Mouse (Mus musculus) liver, adult (tissue): Measurements from ENCODE around the gene Dcaf4.

Source experiments
- GATA4 ChIP-seq: IDR thresholded peaks from 2 replicates; pipeline ENCODE4 v1.6.1; 2014; ENCODE audit warnings: mild to moderate bottlenecking, low read length; ENCODE audit not compliant: insufficient replicate concordance

Dcaf4 gene

DNA sequence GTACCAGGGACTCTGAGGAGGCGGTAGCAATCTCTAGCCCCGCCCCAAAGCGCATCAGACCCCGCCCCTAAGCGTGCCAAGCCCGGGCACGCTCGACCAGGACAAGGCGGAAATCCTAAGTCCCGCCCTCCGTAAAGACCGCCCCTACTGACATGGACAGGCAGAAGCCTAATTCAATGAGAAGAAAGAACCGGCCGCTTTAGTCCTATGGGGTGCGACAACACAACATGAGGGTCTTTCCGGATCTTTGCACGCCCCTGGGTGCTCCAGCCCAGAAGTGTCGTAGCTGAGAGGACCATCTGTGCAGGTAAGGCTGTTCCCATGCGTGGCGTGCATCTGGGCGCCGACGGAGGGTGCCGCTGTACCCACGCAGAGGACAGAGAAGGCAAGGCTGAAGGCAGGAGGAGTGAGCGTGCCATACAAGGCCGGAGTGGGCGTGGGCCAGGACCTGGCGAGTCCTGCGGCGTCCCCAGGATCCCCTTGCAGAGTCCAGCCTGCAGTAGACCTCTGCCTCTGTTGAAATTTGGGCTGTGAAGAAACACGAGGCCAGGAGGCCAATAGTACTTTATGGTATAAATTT lies at the start of gene Dcaf4:
Gene Dcaf4 (plus strand): TSS at position 156 of the 580 bp plus-strand sequence.
- no peak for TF ChIP-seq GATA4

DNA sequence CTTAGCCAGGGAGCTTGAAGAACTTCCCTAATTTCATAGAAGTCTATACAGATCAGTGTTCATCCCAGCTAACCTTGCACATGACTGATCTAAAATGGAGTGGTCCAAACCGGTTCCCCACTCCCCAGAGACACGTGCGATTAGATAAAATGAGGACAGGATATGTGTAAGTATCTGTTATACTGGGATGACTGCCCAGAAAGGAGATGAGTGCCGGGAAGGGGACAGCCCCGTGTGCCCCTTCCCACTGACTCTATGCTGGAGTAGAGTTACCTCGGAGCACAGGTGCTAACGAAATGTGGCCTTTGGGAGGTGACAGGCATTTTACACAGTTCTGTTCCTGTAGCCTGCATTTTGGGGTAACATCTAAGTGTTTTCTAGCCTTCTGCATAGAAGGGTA lies 48.5 kb upstream of the Dcaf4 start:
- TF ChIP-seq GATA4 = no peak

DNA sequence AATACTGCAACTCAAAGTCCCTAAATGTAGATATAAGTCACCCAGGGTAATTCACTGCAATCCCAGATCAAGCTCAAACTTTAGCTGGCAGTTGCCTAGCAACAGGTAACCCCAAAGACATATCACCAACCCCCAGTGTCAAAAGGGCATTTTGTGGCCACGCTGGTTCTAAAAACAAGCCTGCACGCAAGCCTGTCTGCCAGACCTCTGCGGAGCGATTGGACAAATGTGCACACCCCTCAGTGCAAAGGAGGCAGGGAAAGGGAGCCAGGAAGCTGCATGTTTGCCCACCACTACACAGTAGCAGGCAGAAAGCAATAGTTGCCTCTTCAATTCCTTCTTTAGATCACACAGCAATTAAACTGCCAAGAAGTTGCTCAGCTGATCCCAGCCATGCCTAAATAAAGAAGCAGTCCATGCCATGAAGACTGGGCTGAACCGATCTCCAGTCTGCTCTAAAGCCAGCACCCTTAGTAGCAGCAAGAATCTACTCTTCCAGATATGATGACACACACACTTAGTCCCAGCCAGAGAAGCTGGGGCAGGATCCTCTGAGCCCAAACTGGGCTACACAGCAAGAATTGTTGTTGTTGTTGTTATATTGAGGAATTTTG lies 46.2 kb upstream of the Dcaf4 start:
- TF ChIP-seq GATA4 = no peak

DNA sequence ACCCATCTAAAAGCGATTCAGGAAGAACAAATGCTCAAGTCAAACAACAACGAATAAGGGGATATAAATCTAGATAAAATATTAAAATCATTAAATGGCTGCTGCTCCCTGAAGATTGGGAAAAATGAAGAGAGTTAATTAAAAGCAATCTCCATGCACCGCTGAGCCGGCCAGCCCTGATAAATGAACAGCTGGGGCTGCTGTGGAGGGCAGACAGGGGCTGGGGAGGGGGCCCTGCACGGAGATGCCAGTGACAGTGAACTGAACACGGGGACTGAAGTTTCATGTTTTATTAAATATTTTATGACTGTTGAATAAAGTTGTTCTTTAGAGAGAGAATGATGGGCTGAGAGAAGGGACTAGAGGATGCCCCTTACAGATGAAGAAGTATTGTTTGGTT lies 44.8 kb upstream of the Dcaf4 start:
- no peak for TF ChIP-seq GATA4

DNA sequence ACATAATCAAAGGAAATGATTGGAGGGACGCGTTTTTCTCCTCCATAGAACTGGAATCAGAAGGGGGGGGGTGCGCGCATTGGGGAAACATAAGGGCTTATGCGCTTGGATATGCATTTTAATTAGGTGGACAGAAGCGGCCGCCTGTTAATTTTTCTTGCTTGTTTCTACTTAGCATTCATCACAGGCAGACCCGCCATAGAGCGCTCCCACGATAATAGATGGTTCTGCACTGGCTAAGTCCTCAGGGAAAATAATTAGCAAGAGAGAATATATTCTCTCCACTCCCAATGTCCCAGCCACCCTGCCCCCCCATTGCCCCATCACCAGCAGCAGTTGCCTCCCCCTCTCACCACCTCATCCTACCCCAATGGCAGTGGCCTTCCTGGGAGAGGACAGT lies 44.0 kb upstream of the Dcaf4 start:
- TF ChIP-seq GATA4 = no peak

DNA sequence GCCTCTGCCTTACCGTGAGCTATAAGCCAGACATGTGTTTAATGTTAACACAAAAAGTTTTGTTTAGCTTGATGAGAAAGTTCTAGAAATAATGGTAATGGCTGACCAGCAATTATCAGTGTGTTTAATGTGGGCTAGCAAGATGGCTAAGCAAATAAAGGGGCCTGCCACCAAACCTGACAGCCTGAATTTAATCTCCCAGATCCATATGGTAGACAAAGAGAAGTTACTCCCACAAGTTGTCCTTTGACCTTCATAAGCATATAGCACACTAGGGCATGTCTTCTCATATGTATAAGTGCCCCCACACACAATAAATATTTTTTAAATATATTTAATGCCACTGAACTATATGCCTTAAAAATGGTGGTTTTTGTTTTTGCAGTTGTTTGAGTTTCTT lies 41.1 kb upstream of the Dcaf4 start:
- TF ChIP-seq GATA4 = no peak

DNA sequence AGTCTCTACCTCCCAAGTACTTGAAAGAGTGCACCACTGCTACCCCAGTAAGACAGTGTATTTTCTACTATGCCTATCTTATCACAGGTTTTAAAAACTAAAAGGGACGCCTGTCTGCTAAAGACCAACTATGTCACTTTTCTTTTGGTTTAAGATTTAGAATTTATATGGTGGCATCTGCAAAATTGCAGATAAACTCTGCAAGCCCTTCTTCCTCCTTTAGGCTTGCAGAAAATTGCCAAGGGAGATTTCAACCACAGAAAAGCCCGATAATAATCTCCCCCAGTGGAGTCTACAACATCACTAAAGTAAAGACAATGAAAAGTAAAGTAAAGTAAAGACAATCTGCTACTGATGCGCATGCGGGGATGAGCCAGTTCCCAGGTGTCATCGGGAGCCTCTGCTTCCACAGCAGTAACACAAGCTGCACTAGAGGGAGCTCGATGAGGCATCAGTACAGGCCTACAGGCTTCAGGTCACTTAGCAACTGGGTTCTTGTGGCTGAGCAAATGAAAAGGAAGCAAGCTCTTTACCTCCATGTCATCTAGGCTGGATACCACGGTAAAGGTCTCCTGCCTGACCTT lies 40.4 kb upstream of the Dcaf4 start:
- no peak for TF ChIP-seq GATA4

DNA sequence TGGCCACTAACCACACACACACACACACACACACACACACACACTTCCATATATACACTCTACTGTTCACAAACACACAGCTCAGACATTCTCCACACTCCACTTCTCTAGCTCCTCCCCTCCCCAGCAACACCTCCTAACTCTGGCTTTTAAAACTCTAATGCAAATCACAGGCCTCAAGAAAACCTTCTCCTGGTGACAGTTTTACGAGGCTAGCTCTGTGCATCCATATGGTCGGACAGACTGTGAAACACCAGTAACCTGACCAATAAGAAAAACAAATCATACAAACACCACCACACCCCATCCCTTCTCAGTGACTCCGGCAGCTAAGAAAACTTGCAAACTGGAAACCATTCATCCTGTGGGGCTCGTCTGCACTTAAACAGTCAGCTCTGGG lies 38.8 kb upstream of the Dcaf4 start:
- no peak for TF ChIP-seq GATA4

DNA sequence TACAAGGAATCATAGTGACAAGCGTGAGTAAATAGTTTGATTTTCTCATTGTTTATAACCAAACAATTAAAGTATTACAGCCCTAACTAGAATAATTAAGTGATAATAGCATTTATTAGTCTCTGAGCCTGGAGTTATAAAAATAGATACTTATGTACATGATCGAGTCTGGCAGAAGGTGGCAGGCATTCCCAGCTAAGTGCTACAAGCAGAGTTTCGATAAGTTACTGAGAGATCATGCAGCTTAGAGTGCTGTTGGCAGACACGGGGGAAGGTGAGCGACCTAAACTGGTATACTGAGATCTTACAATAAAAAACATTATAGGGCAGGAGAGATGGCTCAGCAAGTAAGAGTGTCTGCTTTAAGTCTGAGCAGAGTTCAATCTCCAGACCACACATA lies 36.6 kb upstream of the Dcaf4 start:
- no peak for TF ChIP-seq GATA4

DNA sequence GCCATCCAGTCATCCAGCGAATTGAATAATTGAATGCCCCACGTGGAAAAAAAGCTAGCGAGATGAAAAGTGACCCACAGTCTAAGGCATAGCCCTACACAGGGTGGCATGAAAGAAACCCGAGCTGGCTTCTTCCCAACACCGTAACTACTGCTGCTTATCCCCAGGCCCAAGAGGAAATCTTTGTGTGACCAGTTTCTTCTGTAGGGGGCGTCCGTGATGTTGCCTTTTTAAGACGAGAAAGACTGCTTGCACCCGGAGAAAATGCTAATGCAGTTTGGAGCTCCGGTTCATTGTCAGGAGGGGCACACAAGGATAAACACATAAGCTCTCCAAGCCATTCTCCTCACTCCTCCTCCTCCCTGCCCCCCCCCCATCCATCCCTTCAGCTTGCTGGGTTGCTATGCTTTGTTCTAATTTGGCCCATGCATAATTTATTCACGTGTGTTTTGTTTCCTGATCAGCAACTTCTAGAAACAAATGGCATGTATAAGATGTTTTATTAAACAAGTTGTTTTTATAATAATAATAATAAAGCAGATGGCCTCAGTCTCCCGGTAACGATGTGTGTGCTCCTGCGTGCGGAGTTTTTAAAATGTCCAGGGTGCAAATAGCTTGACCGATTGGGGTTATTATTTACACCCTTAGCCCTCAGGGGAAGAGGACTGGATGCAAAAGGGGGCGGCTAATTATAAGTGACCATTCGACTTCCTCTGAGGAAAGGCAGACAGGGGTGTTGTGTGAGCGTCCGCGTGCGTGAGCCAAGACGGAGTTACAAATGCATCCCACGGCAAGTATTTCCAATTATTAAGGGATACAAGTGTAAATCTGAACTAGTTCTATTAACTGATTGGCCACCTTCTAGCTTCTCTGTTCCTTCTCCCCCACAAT lies 35.2 kb upstream of the Dcaf4 start:
- TF ChIP-seq GATA4 = no peak

DNA sequence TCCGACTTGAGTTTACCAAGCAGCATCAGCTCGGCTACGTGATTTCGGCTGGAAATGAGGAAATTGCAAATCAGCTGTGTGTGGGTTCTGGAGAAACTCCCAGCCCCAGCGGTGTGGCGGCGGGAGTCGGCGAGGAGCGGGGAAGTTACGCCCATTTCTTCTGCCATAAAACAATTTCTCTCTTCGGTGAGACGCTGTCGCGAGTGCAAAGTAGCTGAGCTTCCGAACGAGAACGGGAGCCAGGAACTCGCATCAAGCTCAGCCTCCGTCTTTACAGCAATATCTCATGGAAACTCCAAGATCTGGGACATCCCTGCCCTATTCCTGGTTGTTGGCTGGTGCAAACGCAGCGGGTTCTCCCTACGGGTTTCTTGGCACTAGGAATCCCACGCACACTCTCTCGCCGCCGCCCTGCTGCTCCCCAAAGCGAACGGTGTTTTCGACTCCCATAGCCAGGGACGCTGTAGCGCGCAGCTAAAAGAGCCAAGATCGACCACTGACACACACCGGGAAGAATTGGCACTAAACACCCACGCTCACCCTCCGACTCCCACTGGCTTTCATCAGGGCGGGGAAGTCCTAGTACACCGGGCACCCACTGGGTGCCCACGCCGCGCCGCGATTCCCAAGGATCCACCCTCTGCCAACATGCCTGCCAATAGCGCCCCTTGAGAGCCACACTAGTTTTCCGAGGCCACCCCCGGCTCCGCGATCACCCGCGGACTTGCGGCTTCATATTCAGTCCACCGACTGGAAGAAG lies 34.2 kb upstream of the Dcaf4 start:
- no peak for TF ChIP-seq GATA4

DNA sequence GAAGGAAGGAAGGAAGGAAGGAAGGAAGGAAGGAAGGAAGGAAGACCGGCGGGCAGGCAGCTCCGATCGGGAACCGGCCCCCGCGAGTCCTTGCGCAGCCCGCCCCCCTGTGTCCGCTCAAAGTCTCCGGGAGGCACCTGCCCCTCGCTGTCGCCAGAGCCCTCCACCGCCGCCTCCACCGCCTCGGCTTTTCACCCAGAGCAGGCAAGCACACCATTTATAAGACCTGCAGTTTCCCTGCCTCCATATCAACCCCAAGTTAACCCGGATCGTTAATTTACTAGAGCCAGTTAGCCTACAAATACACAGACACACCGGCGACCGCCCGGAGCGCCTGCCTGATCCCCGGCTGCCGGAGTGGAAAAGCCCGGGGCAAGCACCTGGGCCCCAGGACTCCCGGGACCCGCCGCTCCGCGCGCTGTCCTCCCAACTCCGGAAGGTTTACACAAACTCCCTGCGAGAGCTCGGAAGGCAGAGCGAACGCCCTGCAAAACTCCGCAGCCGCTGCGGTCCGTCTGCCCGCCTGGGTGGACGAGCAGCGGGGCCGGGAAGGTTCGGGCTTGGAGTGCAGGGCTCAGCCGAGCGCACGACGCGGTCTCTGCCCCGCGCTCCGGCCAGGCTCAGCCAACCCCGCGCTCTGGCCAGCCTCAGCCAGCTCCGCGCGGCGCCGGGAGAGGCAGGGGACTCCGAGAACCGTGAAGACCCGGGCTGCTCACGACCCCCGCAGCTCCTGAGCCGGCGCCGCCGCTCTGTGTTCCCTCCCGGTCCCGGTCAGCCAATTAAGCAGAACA lies 33.4 kb upstream of the Dcaf4 start:
- no peak for TF ChIP-seq GATA4

DNA sequence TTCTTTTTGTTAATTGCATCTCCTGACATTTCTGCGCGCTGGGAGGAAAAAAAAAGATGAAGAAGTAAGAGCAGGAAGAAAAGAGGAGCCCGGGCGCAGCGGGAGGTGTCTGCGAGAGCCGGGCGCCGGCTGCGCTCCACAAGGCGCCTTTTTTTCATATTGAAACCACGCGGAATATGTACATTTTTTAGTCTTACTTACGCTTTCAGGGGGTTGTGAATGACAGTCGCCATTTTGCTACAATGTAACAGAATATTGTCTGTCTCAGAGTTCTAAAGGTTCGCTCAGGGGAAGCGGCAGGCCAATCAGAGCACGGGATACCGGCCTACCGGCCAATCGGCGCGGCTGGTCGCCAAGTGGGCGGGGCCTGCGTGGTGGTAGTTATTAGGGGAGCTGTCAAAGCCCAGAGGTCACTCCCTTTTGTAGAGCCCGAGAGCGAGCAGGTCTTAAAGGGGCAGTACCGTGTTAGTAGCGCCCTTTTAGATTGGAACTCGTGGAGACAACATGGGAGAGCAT lies 32.7 kb upstream of the Dcaf4 start, which contains the start of gene Dpf3:
Gene Dpf3 (minus strand): TSS at position 241 of the 516 bp plus-strand sequence.
- TF ChIP-seq GATA4 = peak; percentile 21; the same call in 1 of the 2 replicates
